Mouse (Mus musculus) monocyte, adult 5-6 weeks (primary cell): ENCODE measurements around the gene Unc5a. TPM values are rescaled to one million over a fixed set of nuclear protein-coding genes. Genes with fewer than 3 reads are reported as not detected.

Experiments used
- ATAC-seq: fragments of 153-309, 156-312 bp; replicated peaks from 2 replicates; pipeline ENCODE4 v1.8.0; 2017; ENCODE audit warnings: mild to moderate bottlenecking; ENCODE audit not compliant: low TSS enrichment, insufficient number of reproducible peaks, severe bottlenecking, poor library complexity, low FRiP score
- total RNA-seq: library from RNA; stranded (forward); fragments of 200-1000, 200-491, 200-594 nt; gene quantifications from 3 replicates; pipeline ENCODE4 v1.2.3, GENCODE M21; 2017

Unc5a gene
- total RNA-seq, 1 experiment from 2014 or later, result 6.8 TPM

- no peak for ATAC-seq
These were observed 920 bp downstream of the Unc5a start for GRCm38 (mm10) chr13:54950131-54950530.

- ATAC-seq, result no peak
These were observed 2.0 kb downstream of the Unc5a start for GRCm38 (mm10) chr13:54951166-54951565.

GRCm38 (mm10) chr13:54954745-54955144 is 5.5 kb downstream of the Unc5a start:
- ATAC-seq, result no peak

GRCm38 (mm10) chr13:54955695-54956471 is 6.7 kb downstream of the Unc5a start:
- no peak for ATAC-seq

GRCm38 (mm10) chr13:54957281-54957680 is 8.1 kb downstream of the Unc5a start:
- no peak for ATAC-seq

GRCm38 (mm10) chr13:54959059-54959701 is 10.0 kb downstream of the Unc5a start:
- no peak for ATAC-seq

- ATAC-seq, result no peak
These were observed 10.6 kb downstream of the Unc5a start for GRCm38 (mm10) chr13:54959842-54960241.

GRCm38 (mm10) chr13:54960491-54960890 is 11.3 kb downstream of the Unc5a start:
- ATAC-seq, result no peak

- no peak for ATAC-seq
These were observed 16.0 kb downstream of the Unc5a start for GRCm38 (mm10) chr13:54965256-54965655.

GRCm38 (mm10) chr13:54967501-54967900 is 18.3 kb downstream of the Unc5a start:
- ATAC-seq, result no peak

GRCm38 (mm10) chr13:54968636-54969035 is 19.4 kb downstream of the Unc5a start:
- ATAC-seq, result no peak

- ATAC-seq, result no peak
These were observed 20.3 kb downstream of the Unc5a start for GRCm38 (mm10) chr13:54969513-54969912.

- no peak for ATAC-seq
These were observed 21.5 kb downstream of the Unc5a start for GRCm38 (mm10) chr13:54970521-54971247.

GRCm38 (mm10) chr13:54975546-54975945 is 26.3 kb downstream of the Unc5a start:
- no peak for ATAC-seq

- ATAC-seq, result no peak
These were observed 29.6 kb downstream of the Unc5a start for GRCm38 (mm10) chr13:54978804-54979203.

GRCm38 (mm10) chr13:54980957-54981356 is 31.7 kb downstream of the Unc5a start:
- no peak for ATAC-seq

- ATAC-seq, result no peak
These were observed 33.8 kb downstream of the Unc5a start for GRCm38 (mm10) chr13:54983001-54983400.

- ATAC-seq, result no peak
These were observed 34.4 kb downstream of the Unc5a start for GRCm38 (mm10) chr13:54983614-54984013.

GRCm38 (mm10) chr13:54987405-54987804 is 38.2 kb downstream of the Unc5a start:
- no peak for ATAC-seq
